ENCODE assay signal across 8 mouse cellular contexts in genomic region chr10:80159561-80160454, GRCm38 (mm10). TPM values are rescaled to one million over a fixed set of nuclear protein-coding genes. Genes with fewer than 3 reads are reported as not detected.
DNase-seq lines count a peak whose midpoint lies in the region; ATAC-seq lines count a peak whose summit lies in the region.

No protein-coding gene starts in this region.

- peak overlapping the region; percentile 56 for H3K9ac ChIP-seq in hindbrain, embryonic 11.5 days (ENCODE audit: low read depth, low read length)

- WGBS in hindbrain, embryonic 11.5 days = under 1% methylated on average over 51 of the region's 55 CpGs

- H3K4me1 ChIP-seq in hindbrain, embryonic 11.5 days (replicated peaks; ENCODE audit: control insufficient read depth, insufficient read depth, low read length) = peaks cover 49% of the 10 kb centered on the region

- H3K36me3 ChIP-seq in hindbrain, embryonic 11.5 days (ENCODE audit: control insufficient read depth, insufficient read depth, low read length) = peaks cover 24% of the 10 kb centered on the region

- peak overlapping the region; percentile 69 for H3K4me2 ChIP-seq in hindbrain, embryonic 11.5 days (replicated peaks; ENCODE audit: low read depth, low read length)

- H3K27me3 ChIP-seq in hindbrain, embryonic 11.5 days (ENCODE audit: control insufficient read depth, insufficient read depth, low read length) = 0 out of 2 replicates have a peak, but pooled peaks cover 2% of the 10 kb centered on the region

- peak overlapping the region; percentile 78 for H3K27ac ChIP-seq in hindbrain, embryonic 11.5 days (ENCODE audit: low read depth, low read length)

- peak; percentile 100 for DNase-seq in MN1 (ENCODE audit: low spot score)
- DNase-seq in cerebellum, adult 9-10 months = peak; percentile 99
- DNase-seq in hindbrain, embryonic 11.5 days (ENCODE audit: low spot score) = peak; percentile 98
- peak; percentile 99 for DNase-seq in layer of hippocampus, postnatal 14 days (ENCODE audit: low spot score in 2 of 2)
- DNase-seq in lung, postnatal 14 days = peak; percentile 99
- DNase-seq in retina, adult 2 months (ENCODE audit: low read depth, low spot score) = peak; percentile 95
- peak; percentile 99 to 100 for DNase-seq in thymus, postnatal 36 days

- ATAC-seq in frontal cortex, adult (ENCODE audit: low TSS enrichment) = peak; percentile 72
- peak; percentile 82 for ATAC-seq in hindbrain, embryonic 11.5 days (ENCODE audit: low FRiP score)

- H3K4me3 ChIP-seq in hindbrain, embryonic 11.5 days (ENCODE audit: low read depth, low read length) = peak overlapping the region; percentile 36

- no peaks in the 10 kb centered on the region for H3K9me3 ChIP-seq in hindbrain, embryonic 11.5 days (ENCODE audit: control insufficient read depth, low read length)

RNA-seq across cellular contexts. Expression of gene Cirbp, which starts 6.0 kb away (rescaled TPM):
- 83.4 and 90.4 TPM in 2 replicates for polyA plus RNA-seq in hindbrain, embryonic 11.5 days (2014; fragmentation: Nextera tagmentation; extraction: Ambion mirVana)
- 100 to 1,000 TPM in 1 of 2 experiments, 10 to 100 TPM in 1; 93.5 to 126 TPM for total RNA-seq in layer of hippocampus, postnatal 14 days (2021)

RNA-seq across cellular contexts. Expression of gene Midn, which starts 11.7 kb away (rescaled TPM):
- 66.7 and 67.1 TPM in 2 replicates for polyA plus RNA-seq in hindbrain, embryonic 11.5 days (2014; fragmentation: Nextera tagmentation; extraction: Ambion mirVana)
- 10 to 100 TPM; 90.9 to 100.0 TPM for total RNA-seq in layer of hippocampus, postnatal 14 days (2021)

RNA-seq across cellular contexts. Expression of gene 1600002K03Rik, which starts 12.9 kb away (rescaled TPM):
- polyA plus RNA-seq in hindbrain, embryonic 11.5 days (2014; fragmentation: Nextera tagmentation; extraction: Ambion mirVana) = 7.6 and 9.4 TPM in 2 replicates
- 1 to 10 TPM; 5.1 to 5.2 TPM for total RNA-seq in layer of hippocampus, postnatal 14 days (2021)

RNA-seq across cellular contexts. Expression of gene Cbarp, which starts 19.2 kb away (rescaled TPM):
- 15.1 and 16.7 TPM in 2 replicates for polyA plus RNA-seq in hindbrain, embryonic 11.5 days (2014; fragmentation: Nextera tagmentation; extraction: Ambion mirVana)
- 100 to 1,000 TPM; 401 to 436 TPM for total RNA-seq in layer of hippocampus, postnatal 14 days (2021)

RNA-seq across cellular contexts. Expression of gene Efna2, which starts 19.5 kb away (rescaled TPM):
- polyA plus RNA-seq in hindbrain, embryonic 11.5 days (2014; fragmentation: Nextera tagmentation; extraction: Ambion mirVana) = 24.8 and 34.2 TPM in 2 replicates
- 10 to 100 TPM; 14.8 TPM for total RNA-seq in layer of hippocampus, postnatal 14 days (2021)

Comparison
In these comparisons a context has a peak if more than half of its experiments do, and no peak if none do; other contexts are left out.
1. Peak in every context shown above with its lines: DNase-seq, ATAC-seq, H3K4me3 ChIP-seq and H3K27ac ChIP-seq.